Mouse (Mus musculus) left cerebral cortex, adult 2 months (tissue): Measurements from ENCODE around the gene Prps2. TPM values are rescaled to one million over a fixed set of nuclear protein-coding genes. Genes with fewer than 3 reads are reported as not detected.
"Not testable (repeated sequence)": the region's sequence is repeated elsewhere in the genome, so short reads cannot be mapped to it uniquely, and the experiment has no call there.

ENCODE experiments used
- DNase-seq, 2 experiments: peaks; one replicate each; pipeline ENCODE4 v3.0.0; 2021 to 2022; ENCODE audit warnings: low spot score in 2 of 2, mixed read lengths in 1 of 2; ENCODE audit errors: extremely low spot score in 1 of 2
- H3K27ac ChIP-seq: fragments of 200-600 bp; 2 replicates; pipeline ENCODE4 v1.8.1; 2022
- H3K4me3 ChIP-seq: fragments of 200-600 bp; 2 replicates; pipeline ENCODE4 v1.8.1; 2022
- CTCF ChIP-seq: fragments of 200-600 bp; IDR thresholded peaks from 2 replicates; pipeline ENCODE4 v1.8.1; 2022; ENCODE audit warnings: antibody characterized with exemption, mild to moderate bottlenecking, moderate library complexity
- intact Hi-C: fragments of 180-260 bp; cut with DNase I; formaldehyde crosslinking; loops from one replicate; pipeline ENCODE4 v1.15.1; 2025
- long read RNA-seq, 2 experiments: library from polyadenylated mRNA; stranded (forward); transcript quantifications; one replicate each; pipeline ENCODE4 v2.0.0; 2021; ENCODE audit warnings: borderline mapping rate in 2 of 2
- total RNA-seq, 2 experiments: library from RNA; stranded (reverse); gene quantifications; 2 replicates each; pipeline ENCODE4 v1.2.3; 2021

Prps2 gene
- total RNA-seq: 10 to 100 TPM; 23.3 to 28.9 TPM
- long read RNA-seq, experiment 1, transcript Prps2-201 (7 exons, 3,699 nt): major isoform, 22 of 25 reads
- long read RNA-seq, experiment 1, partial matches to known transcripts: 0 of 25 reads
- long read RNA-seq, experiment 1, other reads (novel, unspliced or antisense): 3 of 25 reads
- long read RNA-seq, experiment 2, transcript Prps2-201 (7 exons, 3,699 nt): major isoform, 13 of 17 reads
- long read RNA-seq, experiment 2, partial matches to known transcripts: 1 of 17 reads
- long read RNA-seq, experiment 2, other reads (novel, unspliced or antisense): 3 of 17 reads

DNA sequence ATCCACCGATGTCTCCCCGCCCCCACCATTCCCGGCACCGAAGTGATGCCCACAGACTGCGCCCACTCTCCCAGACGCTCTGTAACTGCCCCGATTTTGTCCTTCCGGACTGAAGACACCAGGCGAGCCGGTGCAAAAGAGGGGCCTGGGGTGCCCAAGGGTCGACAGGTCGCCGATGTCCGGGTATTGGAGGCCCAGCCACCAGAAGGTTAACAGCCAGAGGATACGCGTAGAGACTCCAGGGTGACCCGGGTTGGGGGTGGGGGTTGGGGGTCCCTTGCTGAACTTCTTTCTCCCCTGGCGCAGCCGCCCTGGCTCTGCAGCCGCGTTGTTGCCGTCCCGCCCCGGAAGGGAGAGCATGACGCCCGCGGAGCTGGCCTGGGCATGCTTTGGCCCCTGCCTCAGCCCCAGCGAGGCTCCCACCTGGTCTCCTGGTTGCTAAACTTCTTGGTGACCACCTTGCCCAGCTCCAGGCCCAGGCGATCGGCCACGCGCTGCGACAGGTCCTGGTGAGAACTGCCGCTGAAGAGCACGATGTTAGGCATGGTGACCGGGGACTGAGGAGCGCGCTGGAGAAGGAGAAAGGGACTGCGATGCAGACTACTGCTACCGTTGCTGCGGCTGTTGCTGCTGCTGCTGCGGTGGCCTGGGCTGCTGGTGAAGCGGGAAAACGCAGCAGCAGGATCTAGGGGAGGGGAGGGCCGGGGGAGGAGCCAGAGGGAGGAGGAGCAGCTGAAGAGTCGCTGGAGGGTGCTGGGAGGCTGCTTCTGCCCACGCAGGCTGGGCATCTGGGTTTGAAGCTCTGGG, at the start of gene Prps2:
Gene Prps2, minus strand, starts transcription at position 703 of the 807 bp plus-strand sequence.
- no peak for TF ChIP-seq CTCF
- DNase-seq: peak; percentile 31 to 39
- intact Hi-C loops: no loop called here
- H3K27ac ChIP-seq: peak within 1 kb of the TSS; percentile 85
- H3K4me3 ChIP-seq: peak within 1 kb of the TSS; percentile 62

DNA sequence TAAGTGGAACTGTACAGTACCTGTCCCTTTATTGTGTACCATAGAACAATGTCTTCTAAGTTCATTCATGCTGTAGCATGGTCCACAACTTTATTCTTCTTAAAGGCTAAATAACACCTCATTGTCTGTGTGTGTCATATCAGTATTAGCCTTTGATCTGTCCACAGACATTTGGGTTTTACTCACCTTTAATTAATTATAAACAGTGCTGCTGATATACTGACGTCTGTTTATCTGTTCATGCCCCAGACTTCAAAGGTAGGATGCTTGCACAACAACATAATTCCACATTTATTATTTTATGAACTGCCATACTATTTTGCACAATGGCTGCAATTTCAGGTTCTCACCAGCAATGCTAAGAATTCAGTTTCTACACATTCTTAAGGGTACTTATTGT, 35.1 kb upstream of the Prps2 start:
- Histone ChIP-seq H3K4me3 (no peak overlapping the region), H3K27ac (no peak overlapping the region)
- no peak for TF ChIP-seq CTCF
- intact Hi-C loops: no loop called here
- no peak for DNase-seq

DNA sequence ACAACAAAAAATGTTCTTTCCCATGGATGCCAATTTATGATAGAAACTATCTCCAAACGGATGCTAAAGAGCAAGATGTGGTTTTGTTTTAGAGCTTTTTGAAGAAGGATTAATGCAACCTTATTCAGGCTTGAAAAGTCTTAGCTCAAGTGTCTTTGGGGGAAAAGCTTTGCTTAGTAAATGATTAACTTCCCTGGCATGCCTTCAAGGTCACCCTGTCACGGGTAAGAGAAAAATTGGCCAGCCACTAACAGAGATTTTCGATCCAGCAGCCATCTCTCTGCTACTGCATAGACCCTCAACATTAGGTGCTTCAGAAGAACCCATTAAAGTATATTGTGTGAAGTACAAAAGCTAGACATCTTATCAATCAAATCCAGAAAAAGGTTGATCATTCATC, 12.4 kb upstream of the Prps2 start:
- no peak overlapping the region for H3K4me3 ChIP-seq
- TF ChIP-seq CTCF: no peak
- intact Hi-C loops: no loop called here
- no peak overlapping the region for H3K27ac ChIP-seq
- DNase-seq: no peak

DNA sequence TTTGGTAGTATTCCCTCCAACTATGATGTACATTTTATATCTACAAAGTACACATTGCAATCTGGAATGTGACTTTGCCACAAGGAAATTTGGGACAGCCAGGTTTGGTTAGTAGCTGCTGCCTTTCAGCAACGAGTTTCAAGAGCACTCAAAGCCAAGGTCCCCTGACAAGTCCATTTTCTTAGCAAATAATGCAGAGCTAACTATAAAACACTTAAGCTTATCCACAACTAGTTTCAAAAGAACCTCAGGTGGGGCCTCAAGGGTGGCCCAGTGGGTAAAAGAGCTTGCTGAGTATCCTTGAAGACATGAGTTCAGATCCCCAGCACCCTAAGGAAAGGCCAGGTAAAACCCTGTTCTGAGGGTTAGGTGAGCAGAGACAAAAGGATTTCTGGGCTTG, 4.1 kb upstream of the Prps2 start:
- H3K4me3 ChIP-seq: no peak overlapping the region
- intact Hi-C loops: no loop called here
- no peak for TF ChIP-seq CTCF
- no peak for DNase-seq
- no peak overlapping the region for H3K27ac ChIP-seq

DNA sequence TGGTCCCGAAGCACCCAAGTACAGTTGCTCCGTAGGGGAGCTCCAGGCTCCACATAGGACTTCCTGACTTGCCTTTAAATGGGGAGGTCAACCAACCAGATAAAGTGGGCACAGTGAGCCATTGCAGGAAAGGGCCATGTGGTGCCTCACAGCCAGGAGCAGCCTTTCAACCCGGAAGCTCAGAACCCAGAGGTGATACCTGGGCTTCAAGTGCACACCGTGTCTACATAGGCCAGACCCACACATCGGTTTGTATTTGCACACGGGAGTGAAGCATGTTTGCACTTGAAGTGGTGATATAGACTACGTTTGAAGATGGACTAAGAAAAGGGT, 271 bp upstream of the Prps2 start:
- peak overlapping the region; percentile 85; the same call in 1 of the 2 replicates for H3K27ac ChIP-seq
- no peak for DNase-seq
- peak overlapping the region; percentile 62 for H3K4me3 ChIP-seq
- no peak for TF ChIP-seq CTCF
- intact Hi-C loops: no loop called here

DNA sequence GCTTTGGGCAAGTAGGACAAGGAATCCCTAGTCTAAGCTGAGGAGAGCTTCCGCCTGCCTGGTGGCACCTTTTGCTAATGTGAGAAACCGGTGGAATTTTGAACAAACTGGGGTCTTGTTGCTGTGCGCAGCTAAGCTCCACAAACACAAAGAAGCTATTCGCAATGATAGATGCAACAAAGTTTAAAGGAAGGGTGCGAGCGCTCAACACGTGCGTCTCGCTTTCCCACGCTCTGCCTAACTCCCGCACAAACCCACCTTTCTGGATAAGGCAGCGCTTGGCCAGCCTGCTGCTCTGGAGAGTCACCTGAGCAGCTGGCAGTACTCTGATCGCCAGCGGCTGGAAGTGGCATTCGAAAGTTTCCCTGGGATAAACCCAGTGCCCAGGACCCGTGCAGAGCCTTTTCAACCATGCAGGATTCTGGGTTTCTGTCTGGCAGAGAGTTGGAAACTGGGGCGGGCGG, 934 bp downstream of the Prps2 start:
- intact Hi-C loops: no loop called here
- no peak for TF ChIP-seq CTCF
- no peak for DNase-seq
- H3K4me3 ChIP-seq: peak overlapping the region; percentile 62
- H3K27ac ChIP-seq: no peak overlapping the region; the same call in 1 of the 2 replicates

DNA sequence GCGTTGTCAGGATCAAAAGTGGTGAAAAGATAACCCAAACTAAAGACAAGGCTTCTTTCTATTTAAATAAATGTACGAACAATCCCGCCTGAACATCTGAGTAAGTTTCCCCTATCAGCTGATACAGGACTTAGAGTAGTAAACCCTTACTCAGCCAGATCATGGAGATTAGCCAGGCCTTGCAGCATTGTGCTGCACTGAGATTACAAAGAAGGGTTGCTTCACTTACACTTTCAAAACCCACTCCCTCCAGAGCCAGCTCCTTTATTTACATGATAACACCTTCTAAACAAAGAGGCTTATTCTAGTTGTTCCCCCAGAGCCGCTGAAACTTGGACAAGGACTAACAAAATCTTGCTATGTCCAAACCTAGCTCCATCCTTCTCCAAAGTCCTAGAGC, 2.5 kb downstream of the Prps2 start:
- no peak for DNase-seq
- no peak for TF ChIP-seq CTCF
- Histone ChIP-seq H3K27ac (no peak overlapping the region), H3K4me3 (no peak overlapping the region)
- intact Hi-C loops: no loop called here

DNA sequence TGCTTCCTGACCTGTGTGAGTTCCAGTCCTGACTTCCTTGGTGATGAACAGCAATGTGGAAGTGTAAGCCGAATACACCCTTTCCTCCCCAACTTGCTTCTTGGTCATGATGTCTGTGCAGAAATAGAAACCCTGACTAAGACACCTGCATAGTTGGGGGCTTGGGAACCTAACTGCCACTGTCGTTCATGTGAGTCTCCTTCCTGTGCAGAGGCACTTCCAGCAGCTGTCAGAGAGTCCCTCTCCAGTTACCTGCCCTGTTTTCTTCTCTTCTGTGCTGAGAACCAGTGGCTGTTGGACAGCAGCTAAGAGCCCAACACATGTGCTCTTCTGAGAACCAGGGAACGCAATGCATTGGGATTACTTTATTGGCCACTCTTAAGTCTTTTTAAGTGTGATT, 21.3 kb downstream of the Prps2 start:
- H3K4me3 ChIP-seq, intact Hi-C loops, H3K27ac ChIP-seq, DNase-seq: not testable (repeated sequence)

DNA sequence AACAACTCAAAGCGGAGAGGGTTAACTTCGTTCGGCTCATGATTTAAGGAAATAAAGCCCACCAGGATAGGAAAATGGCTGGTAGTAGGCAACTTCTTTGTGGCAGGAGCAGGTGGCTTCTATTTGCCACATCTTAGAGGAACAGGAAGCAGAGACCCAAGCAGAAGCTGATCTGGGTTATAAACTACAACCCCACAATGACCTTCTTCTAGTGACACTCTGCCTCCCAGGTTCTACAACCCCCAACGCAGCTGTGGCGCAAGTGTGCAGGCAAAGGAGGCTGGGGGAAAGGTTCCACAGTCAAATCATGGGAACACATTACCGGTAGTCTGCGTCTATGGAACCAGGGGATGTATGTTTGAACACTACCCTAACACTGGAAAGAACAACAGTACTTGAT, 22.8 kb downstream of the Prps2 start:
- Histone ChIP-seq H3K27ac (no peak overlapping the region), H3K4me3 (no peak overlapping the region)
- intact Hi-C loops: no loop called here
- no peak for TF ChIP-seq CTCF
- no peak for DNase-seq

DNA sequence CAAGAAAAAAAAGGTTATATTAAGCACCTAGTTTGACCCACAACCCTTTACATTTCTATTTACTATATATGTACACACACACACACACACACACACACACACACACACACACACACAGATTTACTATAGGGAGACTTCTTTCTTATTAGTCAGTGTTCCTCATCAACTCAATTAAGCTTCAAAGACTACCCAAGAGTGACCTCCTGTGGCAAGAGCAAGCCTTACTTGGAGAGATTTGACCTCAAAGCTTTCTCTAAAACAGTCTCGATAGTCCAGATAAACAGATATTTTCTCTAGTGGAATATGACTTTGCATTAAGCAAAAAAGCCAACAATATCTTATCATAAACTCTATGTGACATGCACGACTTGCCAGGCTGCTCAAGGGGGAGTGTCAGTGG, 25.1 kb downstream of the Prps2 start:
- intact Hi-C loops: loop anchor here (2.0 kb wide), 1 partner anchor 69 kb away; no protein-coding TSS in a partner anchor
- peak; percentile 28 for TF ChIP-seq CTCF
- Histone ChIP-seq H3K4me3 (no peak overlapping the region), H3K27ac (no peak overlapping the region)
- no peak for DNase-seq

DNA sequence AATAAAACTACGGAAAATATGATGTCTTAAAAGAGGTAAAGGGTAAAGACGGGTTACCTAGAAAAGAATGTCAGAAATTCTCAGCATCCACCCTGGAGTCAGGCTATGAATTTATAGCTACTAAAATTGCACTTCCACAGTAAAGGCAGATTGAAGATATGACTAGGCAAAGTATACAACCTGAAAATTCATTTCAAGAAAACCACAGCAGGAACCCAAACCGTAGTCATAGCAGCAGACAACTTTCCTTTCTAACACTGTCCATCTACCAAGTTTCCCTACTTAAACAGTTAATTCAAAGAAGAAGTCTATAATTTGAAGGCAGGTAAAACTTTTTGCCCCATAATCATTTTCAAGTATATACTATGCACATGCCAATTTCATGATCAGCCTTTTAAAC, 26.6 kb downstream of the Prps2 start:
- DNase-seq: no peak
- TF ChIP-seq CTCF: no peak
- H3K27ac ChIP-seq: no peak overlapping the region
- no peak overlapping the region for H3K4me3 ChIP-seq
- intact Hi-C loops: loop anchor here (2.0 kb wide), 1 partner anchor 67 kb away; no protein-coding TSS in a partner anchor

DNA sequence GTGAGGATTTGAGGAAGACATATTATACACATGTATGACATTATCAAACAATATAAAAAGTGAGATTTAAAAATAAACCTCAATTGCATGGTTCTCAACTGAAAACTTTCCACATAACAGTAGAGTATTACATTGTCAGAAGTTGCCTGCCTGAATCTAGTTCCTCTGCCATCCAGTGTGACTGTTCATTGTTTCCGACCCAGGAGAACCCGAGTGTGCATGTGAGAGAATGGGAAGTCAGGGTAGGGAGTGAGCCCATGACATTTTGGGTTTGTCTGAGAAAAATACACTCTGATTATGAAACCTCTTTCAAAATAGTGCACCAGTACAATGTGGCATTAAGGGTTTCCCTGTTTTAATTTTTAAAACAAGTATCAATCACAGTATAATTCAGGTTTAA, 28.9 kb downstream of the Prps2 start:
- H3K4me3 ChIP-seq: no peak overlapping the region
- no peak for DNase-seq
- intact Hi-C loops: no loop called here
- TF ChIP-seq CTCF: no peak
- H3K27ac ChIP-seq: no peak overlapping the region
